Mouse (Mus musculus) activated CD4-positive, CD25-positive, alpha-beta regulatory T cell, adult 4 months (primary cell): ENCODE measurements around the gene a. TPM values are rescaled to one million over a fixed set of nuclear protein-coding genes. Genes with fewer than 3 reads are reported as not detected.

Source experiments
- ATAC-seq: one replicate; pipeline ENCODE4 v1.8.0; 2017
- polyA plus RNA-seq, 2 experiments: library from polyadenylated mRNA; unstranded; fragments of 100-300 nt; shearing (Covaris generic); gene quantifications; one replicate each; pipeline ENCODE4 v1.2.1; 2017

The a gene
- not detected for polyA plus RNA-seq

DNA sequence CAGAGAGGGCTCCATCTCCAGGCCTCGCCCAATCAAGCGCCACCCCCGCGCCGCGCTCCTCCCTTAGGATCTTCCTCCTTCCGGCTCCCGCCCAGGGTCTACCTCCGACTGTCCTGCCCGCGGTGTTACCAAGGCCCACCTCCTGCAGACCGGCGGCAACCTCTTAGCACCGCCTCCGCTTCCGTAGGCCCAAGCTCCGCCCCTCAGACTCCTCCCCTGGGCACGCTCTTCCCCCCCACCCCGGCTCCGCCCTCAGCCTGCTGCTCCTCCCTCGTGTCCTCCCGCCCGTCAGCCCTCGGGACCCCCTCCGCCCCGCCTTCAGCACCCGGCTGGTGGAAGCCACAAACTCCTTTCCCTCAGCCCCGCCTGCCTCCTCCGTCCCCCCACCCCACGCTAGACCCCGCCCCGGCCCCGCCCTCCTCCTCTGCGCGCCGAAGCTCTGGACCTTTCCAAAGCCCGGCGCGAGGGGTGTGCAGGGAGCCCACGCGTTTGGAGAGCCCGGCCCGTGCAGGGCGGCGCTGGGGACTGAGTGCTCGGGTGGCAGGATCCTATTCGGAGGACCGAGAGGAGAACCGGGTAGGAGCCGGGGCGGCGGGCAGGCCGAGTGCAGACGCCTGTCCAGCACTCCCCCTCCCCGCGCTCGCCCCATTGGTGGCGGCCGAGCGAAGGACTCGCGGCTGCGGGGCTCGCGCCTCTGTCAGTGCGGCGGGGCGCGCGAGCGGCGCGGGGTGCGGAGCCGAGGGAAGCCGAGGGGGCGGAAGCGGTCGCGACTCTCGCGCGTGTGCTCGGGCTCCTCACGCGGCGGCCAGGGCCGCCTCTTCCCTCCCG lies at the start of gene a, which contains the start of gene Raly:
TSS of gene a (plus strand) at position 747 of the 828 bp plus-strand sequence.
TSS of gene Raly (plus strand) at position 441 of the 828 bp plus-strand sequence.
- ATAC-seq: peak; percentile 84

DNA sequence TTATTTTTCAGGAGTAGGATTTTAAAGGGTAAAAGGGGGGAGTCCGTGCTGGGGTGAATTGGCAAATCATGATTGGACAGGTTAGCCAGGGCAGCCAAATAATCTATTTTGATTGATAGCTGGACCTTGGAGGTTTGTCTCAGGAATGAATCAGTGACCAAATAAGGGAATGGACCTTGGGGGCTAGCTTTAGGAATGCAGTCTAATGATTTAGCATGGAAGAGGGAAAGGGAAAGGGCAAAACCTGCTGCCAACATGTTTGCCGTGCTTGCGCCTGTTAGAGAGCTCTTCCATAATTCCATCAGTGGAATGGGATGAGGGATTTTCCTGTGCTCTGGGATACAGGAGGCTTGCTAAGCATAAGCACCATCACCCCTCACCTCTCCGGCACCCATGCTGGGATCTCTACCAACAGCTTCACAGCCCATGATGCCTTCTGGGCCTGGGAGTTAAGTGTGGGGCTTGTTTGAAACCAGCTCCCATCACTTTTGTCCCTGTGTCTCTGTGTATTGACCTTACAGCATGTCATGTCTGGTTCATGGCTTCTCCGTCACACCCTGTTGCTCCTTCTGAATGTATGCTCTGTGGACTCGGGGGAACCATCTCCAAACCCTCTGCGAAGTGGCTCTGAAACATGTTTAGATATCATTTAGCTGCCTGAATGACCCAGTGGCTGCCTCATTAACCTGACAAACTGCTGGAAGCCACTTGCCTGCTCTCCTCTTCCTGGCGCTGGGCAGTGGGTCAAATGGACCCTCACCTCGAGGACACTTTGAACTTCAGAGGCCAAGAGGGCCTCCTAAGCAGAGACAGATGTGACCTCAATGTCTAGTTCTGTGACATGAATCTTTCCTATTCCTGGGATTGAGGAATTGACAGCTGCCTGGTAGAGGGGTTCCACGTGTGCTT lies 48.0 kb upstream of the a start:
- ATAC-seq: no peak

DNA sequence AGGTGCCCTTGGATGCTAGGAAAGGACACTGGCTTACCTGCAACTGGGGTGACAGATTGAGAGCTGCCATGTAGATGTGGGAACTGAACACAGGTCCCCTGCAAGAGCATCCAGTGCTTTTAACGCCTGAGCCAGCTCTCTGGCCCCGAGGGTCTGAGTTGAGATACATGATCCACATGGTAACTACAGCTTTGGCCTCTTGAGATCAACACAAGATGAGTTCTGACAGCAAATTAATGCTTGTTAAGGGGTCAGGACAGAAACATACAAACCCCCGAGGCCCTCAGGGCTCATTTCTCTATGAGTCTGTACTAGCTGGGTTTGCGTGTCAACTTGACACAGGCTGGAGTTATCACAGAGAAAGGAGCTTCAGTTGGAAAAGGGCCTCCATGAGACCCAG lies 47.3 kb upstream of the a start:
- ATAC-seq: no peak

DNA sequence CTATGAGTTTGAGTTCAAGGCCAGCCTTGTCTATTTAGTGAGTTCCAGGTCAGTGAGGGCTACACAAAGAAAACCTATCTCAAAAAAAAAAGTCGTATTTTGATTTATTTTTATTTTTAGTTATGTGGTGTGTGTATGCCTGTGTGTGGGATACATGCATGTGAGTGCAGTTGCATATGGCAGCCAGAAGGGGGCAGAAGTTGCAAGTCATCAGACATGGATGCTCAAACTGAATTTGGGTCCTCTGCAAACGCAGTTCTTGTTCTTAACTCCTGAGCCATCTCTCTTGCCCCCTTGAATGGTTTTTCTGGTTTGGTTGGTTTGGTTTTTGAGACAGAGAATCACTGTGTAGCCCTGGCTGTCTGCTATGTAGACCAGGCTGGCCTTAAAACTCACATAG lies 42.8 kb upstream of the a start:
- no peak for ATAC-seq

DNA sequence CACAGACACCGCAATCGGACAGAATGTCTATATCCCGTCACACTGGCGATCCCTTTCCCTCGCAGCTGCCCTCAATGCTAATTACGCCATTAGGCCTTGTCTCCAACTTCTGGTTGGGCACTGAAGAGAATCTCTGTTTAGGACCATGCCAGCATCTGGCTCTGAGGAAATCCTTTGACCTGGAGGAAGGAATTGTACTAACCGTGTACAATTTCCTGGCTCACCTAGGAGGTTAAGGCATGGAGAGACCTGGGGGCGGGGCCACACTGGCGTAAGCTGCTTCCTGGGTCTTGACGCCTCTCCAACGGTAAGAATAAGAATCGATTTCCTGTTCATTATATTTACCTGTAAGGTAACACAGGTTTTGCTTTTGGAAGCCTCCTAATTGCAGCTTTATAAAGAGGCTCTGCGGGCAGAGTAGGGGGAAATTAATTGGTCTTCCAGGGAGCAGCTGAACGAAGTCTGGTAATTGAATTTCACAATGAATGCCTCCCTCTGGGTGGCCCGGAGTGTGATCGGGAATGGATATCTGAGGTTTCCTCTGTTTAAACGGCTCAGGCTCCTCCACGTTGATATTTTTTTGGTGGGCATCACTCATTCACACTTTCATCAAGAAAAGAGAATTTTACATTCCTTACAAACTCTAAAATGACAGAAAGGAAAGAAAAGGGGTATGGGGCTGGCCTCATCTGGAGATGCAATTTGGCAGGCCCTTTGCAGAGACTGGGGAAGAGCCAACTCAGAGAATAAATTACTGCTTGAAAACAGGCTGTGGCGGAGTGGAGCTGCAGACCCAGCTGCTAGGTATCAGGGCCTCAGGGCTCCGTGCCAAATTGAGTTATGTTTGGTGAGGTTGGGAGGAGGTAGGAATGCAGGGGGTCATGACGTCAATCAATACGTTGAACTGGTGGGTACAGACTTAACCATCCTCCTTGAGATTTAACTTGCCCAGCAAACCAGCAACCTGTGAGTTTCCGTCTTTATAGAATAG lies 41.9 kb upstream of the a start:
- ATAC-seq: no peak

DNA sequence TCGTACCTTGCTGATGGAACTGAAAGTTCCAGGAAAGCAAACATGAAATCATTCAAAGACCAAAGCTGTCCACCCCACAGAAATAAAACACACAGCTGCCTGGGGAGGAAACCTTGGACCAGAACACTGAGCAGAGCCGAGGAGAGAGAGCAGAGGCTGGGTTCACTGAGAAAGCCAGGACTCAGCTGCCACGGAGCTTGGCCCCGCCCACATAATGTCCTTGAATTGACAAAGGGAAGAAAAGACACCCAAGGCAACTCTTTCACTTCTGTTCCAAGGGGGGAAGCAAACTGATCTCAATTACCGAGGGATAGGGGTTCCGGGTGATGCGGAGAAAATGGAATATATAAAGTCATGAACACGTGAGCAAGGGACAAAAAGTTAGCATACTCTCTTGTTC lies 39.3 kb upstream of the a start:
- no peak for ATAC-seq

DNA sequence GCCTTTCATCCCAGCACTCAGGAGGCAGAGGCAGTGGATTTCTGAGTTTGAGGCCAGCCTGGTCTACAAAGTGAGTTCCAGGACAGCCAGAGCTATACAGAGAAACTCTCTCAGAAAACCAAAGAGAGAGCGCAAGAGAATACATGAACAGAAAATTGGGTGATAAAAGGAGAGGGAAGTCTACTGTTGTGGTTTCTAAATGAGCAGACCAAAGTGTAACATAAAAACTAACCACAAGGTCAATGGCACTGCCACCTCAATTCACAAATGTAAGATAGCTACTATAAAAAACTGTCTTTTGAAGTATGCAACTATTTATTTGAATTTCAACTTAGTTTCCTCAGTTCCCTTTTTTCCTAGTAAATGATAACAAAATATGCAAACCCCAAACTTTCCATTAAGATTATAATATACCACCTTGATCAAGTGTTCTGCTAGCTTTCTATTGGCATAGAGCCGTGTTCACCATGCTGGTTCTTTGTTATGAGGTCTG lies 37.1 kb upstream of the a start:
- ATAC-seq: no peak

DNA sequence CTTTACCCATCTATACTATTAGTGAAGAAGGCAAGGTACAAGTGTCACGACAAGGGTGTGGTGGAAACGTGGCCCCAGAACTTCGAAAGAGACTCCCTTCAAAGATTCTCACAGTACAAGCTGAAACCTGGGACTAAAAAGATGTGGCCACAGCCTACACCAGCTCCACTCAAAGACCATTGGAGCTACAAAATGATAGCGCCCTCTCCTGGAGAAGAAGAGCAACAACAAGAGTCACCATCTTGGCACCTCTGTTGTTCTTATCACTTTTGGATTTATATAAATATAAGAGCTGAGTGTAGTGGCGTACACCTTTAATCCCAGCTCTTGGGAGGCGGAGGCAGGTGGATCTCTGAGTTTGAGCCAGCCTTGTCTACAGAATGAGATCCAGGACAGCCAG lies 35.4 kb upstream of the a start:
- no peak for ATAC-seq

DNA sequence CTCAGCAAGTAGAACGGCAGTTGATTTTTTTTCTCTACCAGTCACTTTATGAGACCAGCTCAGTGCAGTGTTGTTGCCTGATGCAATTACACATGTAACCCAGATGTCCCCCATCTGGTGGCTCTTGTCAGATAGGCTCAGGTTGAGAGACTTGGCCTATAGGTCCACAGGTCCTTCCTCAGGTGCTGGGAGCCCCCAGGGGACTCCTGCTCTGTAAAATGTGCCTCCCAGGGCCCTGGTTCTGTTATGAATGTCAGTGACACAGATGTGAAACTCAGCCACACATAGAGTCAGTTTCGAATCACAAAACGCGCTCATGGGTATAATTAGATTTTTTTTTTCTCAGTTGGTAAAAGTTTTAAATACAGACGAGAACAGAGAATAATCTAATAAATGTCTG lies 33.5 kb upstream of the a start:
- no peak for ATAC-seq

DNA sequence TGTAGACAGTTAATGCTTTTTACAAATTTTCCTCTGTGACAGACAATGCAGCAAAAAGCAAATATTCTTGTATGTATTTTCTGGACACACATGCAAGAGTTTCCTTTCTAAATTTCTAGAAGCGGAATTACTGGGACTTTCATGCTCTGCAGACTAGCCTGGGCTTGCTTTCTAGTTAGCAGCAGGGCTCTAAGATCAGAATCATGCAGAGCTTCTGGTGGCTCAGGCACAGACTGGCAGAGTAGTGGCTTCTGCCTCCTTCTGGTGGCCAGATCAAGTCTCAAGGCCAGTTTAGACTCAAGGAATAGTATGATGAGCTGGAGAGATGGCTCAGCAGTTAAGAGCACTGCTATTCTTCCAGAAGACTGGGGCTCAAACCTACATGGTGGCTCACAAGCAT lies 32.7 kb upstream of the a start:
- no peak for ATAC-seq

DNA sequence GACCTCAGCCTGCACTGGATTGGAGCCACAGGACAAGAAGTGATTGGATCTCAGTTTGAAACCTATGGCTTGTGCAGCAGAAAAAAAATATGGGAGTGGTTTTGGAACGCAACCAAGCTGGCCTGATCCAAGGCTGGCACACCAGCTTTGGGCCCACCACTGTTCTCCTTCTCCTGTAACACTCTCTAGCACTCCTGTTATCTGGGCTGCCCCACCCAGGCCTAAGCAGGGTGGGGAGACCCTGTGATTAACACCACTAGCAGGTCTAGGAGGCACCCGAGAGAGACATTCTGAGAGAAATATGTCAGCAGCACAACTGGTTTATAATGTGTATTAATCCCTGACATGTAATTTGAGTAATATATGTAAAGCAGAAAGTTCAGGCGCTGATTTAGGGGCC lies 28.0 kb upstream of the a start:
- ATAC-seq: no peak

DNA sequence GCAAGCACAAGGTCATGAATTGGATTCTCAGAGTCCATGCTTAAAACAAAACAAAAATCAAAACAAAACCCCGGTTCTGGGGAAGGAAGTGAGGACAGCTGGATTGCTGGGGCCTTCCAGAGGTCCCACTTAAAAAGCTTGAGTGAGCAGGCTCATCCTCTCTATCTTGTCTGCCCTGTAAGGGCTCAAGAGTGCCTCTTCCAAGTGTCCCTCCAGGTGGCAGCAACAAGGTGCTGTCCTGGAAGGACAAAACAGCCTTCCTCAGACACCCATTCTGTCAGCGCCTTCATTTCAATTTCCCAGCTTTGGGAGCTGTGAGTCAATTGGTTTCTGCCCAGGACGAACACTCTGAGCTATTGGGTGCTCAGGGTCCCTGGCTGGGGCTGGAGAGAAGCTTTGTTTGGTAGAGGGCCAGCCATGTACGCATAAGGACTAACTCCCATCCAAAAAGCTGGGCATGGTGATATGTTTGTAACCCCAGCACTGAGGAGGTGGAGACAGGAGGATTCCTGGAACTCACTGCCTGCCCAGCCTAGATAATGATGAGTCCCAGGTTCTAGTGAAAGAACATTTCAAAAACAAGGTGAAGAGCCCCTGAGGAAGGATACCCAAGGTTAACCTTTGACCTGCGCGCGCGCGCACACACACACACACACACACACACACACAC lies 26.2 kb upstream of the a start:
- ATAC-seq: no peak

DNA sequence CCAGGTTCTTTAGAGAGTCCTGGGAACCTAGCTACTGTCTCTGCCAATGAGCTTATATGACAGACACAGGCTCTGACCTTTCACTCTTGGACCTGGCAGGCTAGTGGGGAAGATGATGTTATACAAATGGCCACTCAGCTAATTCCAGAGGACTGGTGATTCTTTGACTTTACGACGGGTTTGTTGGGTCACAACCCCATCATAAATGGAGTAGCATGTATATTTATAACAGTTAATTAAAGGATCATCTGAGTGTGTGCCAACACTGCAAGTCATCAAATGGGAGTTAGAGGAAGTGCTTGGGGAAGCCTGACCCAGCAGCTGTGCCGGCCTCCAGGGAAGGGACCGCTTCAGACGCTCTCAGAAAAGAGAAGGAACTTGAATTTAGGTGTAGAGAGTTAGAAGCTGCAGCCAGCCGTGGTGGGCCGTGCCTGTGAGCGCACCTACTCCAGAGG lies 25.6 kb upstream of the a start:
- no peak for ATAC-seq

DNA sequence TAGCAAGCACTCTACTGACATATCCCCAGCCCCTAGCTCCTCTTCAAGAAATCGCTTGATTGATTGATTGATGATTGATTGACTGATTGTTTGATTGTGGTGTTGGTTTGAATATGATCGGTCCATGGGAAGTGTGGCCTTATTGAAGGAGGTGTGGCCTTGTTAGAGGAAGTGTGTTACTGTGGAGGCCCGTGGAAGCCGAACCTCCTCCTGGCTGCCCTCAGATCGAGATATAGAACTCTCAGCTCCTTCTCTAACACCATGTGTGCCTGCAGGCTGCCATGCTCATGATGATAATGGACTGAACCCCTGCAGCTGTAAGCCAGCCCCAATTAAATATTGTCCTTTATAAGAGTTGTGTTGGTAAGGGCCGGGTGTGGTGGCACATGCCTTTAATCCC lies 24.2 kb upstream of the a start:
- ATAC-seq: no peak

DNA sequence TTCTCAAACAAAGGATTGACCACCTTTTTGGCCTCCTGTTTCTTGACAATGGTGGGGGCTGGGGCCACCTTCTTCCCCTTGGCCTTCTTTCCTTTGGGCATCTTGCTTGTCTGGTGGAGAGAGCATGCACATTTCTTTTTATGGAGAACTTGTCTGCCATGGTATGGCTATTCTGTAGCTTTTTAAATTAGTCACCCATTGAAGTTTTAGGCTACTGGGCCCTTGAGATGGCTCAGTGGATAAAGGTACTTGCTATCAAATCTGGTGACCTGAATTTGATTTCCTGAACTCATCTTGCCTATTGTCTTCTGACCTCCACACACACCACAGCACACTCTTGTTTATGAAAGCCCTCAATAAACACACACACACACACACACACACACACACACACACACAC lies 21.3 kb upstream of the a start, which contains the start of gene Gm14214:
TSS of gene Gm14214 (minus strand) at position 101 of the 400 bp plus-strand sequence.
- no peak for ATAC-seq

DNA sequence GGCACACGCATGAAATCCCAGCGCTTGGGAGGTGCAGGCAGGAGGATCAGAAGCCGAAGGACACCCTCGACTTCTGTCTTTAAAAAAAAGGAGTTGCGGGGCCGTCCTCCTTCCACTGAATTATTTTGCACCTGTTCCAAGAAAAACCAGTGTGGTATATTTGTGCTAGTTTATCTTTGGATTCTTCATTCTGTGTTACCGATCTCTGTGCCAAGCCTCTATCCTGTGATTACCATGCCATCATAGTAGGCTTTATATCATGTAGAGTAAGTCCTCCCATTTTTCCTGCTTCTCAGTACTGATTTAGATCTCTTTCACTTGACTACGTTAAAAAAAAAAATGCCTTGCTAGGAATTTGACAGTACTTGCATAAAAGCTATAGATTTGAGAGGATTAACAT lies 19.6 kb upstream of the a start:
- no peak for ATAC-seq

DNA sequence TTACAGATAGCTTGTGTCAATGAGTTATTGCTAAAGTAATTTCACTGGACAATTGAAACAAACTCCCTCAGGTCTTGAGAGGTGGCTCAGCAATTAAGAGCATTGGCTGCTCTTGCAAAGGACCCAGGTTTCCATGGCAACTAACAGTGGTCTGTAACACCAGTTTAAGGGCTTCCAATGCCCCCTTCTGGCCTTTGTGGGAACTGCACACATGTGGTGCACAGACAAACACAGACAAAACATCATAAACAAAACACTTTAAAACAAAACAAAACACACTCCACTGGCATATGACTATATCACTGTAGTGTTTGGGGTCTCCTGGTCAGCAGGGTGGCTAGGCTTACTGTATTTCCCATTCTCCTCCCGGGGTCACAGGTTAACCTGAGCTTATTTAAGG lies 17.2 kb upstream of the a start:
- no peak for ATAC-seq

DNA sequence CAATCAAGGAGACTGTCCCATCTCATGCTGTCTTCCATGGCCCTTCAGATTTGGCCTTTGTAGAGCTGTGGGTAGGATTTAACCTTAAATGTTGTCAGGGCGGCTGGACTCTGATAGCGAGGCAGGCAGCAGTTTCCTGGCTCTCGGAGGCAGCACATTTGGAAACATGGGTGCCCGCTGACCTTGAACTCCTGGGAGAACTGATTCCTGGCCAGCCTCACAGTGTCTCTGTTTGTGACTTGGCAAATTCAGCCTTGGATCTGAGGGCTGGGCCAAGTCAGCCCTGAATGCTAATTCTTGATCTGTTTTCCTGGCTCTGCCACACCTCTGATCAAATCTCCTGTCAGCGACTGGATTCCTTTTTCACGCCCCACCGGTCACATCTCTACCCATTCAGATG lies 14.7 kb upstream of the a start:
- ATAC-seq: no peak

DNA sequence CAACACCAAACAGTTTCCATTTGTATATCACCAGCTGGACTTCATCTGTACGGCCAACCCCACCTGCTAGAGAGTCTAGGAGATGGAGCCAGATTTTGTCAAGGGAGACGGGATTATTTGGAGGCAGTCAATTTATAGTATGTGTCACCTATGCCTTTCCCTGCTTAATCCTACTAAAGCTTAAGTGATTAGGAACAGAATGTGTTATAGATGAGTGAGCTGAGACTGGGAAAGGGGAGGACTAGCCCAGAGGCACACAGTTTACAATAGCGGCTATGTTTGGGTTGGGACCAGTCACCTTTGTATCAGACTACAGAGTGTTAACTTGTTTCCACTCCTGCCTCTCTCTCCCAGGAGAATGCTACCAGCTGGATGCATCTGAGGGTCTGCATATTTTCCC lies 11.6 kb upstream of the a start:
- no peak for ATAC-seq

DNA sequence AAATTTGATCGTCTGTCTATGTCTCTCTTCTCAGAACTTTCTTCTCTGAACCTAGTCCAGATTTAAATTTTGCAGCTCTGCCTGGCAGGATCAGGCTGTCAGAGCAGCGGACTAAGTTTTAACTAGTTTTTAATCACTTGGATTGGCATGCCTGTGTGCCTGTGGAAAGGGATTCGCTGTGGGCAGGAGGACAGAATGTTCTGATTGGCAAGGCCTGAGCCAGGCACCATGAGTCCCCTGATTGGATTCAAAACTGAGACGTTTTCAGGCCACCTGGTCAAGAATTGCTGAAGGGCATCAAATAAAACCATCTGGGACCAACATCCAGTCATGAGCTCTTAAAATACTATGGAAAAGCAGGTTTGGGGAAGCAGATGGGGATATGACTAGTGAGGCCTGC lies 8.8 kb upstream of the a start:
- no peak for ATAC-seq

DNA sequence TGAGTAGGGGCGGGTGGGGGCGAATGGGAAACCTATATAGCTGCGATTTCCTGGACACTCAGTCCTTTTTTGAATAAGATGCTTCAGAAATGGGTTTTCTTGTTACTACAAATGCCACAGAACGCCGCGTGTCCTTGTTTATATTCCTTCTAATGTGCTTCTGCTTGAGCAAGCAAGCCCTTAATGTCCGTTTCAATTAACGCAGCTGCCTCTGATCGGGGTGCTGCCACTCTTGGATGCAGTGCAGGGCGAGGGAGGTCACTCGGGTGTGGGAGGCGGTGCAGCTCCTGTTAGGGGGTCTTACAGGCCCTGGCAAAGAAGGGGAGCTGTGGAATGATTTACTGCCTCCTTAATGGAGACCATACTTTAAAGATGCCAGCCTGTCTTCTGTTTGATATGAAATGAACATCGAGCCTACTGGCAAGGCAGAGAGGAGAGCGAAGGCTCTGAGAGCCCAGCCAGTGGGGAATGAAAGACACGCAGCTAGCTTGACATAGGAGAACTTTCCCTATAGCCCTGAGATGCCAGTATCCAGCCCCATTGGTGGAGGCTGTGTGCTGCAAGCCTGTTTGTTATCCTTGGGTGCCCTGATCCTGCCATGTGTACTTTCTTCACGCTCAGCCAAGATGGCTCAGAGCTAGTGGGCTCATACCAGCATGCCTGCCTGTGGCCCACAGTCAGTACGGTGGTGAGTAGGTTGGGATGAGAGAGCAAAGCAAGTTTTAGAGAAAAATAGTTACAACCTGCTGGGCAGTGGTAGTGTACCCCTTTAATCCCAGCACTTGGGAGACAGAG lies 8.1 kb upstream of the a start:
- ATAC-seq: no peak
